Mouse (Mus musculus): ENCODE measurements around the gene Ncoa5. TPM values are rescaled to one million over a fixed set of nuclear protein-coding genes. Genes with fewer than 3 reads are reported as not detected.

Ncoa5 gene
- polyA plus RNA-seq, 1 experiment from 2014 or later: 48.7 TPM

DNA sequence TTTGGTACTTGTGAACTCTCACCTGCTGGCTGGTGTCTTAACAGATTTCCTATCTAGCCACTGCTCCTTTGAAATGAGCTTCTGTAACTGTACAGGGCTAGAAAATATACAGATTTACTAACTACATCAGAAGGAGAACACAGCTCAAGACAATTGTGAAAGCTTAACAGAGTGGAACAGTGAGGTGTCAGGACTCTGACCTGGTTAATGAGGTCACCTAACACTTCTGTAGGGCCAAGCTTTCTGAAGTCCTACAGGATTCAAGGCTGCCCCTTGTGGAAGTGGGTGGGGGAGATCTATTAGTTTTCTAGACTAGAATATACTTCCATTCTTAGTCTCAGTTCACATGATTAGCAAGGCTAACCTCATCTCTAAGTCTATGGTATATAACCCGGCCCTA is 26.7 kb downstream of the Ncoa5 start:
- DNase-seq (ENCODE audit: low spot score) (no peak), ATAC-seq (ENCODE audit: low read depth) (no peak)
- H3K36me3 ChIP-seq (ENCODE audit: control insufficient read depth, insufficient read depth, low read length): peaks cover 100% of the 10 kb centered on the region
- no peak overlapping the region for H3K4me2 ChIP-seq (ENCODE audit: low read depth, low read length)
- no peaks in the 10 kb centered on the region for H3K9me3 ChIP-seq (ENCODE audit: control insufficient read depth, low read length)
- no peaks in the 10 kb centered on the region for H3K4me1 ChIP-seq (ENCODE audit: control insufficient read depth, insufficient read depth, low read length)
- WGBS: 100% methylated on average over 1 of the region's 1 CpGs
- no peak overlapping the region for H3K4me3 ChIP-seq (ENCODE audit: low read depth, low read length)
- H3K27ac ChIP-seq (replicated peaks; ENCODE audit: low read depth, low read length): no peak overlapping the region
- H3K27me3 ChIP-seq (replicated peaks; ENCODE audit: control insufficient read depth, insufficient read depth, low read length): no peaks in the 10 kb centered on the region
- H3K9ac ChIP-seq (ENCODE audit: low read depth, low read length): no peak overlapping the region

DNA sequence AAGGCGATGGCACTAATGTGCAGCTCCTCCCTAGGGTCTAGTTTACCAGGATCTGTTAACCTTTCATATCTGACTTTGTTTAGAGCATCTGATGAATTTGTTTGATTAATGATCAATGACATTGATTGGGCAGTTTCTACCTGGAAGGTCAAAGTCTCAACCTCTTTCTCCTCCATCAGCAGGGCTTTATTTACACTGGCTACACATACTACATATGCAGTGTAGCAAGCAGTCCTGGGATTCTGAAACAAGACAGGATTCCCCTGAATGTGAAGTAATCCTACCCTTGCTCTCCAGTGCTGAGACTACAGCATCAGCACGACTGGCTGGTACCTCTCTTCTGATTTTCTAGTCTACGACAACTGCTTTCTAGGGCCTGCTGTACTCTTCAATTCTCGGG is 27.9 kb downstream of the Ncoa5 start:
- no peak overlapping the region for H3K4me3 ChIP-seq (ENCODE audit: low read depth, low read length)
- no peak for ATAC-seq (ENCODE audit: low read depth)
- H3K27me3 ChIP-seq (replicated peaks; ENCODE audit: control insufficient read depth, insufficient read depth, low read length): no peaks in the 10 kb centered on the region
- H3K36me3 ChIP-seq (ENCODE audit: control insufficient read depth, insufficient read depth, low read length): peaks cover 100% of the 10 kb centered on the region
- H3K9me3 ChIP-seq (ENCODE audit: control insufficient read depth, low read length): no peaks in the 10 kb centered on the region
- WGBS: 93% methylated on average over 4 of the region's 4 CpGs
- H3K4me1 ChIP-seq (ENCODE audit: control insufficient read depth, insufficient read depth, low read length): no peaks in the 10 kb centered on the region
- no peak overlapping the region for H3K27ac ChIP-seq (replicated peaks; ENCODE audit: low read depth, low read length)
- no peak overlapping the region for H3K4me2 ChIP-seq (ENCODE audit: low read depth, low read length)
- H3K9ac ChIP-seq (ENCODE audit: low read depth, low read length): no peak overlapping the region
- DNase-seq (ENCODE audit: low spot score): no peak

DNA sequence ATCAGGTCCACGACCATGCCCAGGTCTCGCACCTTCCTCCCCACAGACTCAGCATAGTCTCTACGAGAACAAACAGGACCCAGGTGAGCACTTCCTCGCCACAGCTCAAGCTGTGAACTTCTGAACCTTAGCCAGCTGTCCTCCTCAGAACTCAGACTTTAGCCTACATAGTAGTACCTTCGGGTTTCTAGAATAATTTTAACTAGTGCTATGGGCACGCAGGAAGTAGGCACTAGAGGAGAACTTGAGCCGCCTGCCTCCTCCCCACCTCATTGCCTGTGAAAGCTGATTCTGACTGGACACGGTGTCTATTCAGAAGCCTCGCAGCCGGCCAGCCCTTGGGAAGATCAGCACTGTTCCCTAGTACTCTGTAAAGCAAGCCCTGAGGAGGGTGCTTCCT is 30.4 kb downstream of the Ncoa5 start:
- Histone ChIP-seq H3K9ac (ENCODE audit: low read depth, low read length) (no peak overlapping the region), H3K9me3 (ENCODE audit: control insufficient read depth, low read length) (no peaks in the 10 kb centered on the region), H3K4me1 (ENCODE audit: control insufficient read depth, insufficient read depth, low read length) (no peaks in the 10 kb centered on the region), H3K4me3 (ENCODE audit: low read depth, low read length) (no peak overlapping the region), H3K27me3 (replicated peaks; ENCODE audit: control insufficient read depth, insufficient read depth, low read length) (no peaks in the 10 kb centered on the region), H3K36me3 (ENCODE audit: control insufficient read depth, insufficient read depth, low read length) (peaks cover 100% of the 10 kb centered on the region), H3K27ac (replicated peaks; ENCODE audit: low read depth, low read length) (no peak overlapping the region), H3K4me2 (ENCODE audit: low read depth, low read length) (no peak overlapping the region)
- DNase-seq (ENCODE audit: low spot score) (no peak), ATAC-seq (ENCODE audit: low read depth) (no peak)
- 88% methylated on average over 10 of the region's 10 CpGs for WGBS

DNA sequence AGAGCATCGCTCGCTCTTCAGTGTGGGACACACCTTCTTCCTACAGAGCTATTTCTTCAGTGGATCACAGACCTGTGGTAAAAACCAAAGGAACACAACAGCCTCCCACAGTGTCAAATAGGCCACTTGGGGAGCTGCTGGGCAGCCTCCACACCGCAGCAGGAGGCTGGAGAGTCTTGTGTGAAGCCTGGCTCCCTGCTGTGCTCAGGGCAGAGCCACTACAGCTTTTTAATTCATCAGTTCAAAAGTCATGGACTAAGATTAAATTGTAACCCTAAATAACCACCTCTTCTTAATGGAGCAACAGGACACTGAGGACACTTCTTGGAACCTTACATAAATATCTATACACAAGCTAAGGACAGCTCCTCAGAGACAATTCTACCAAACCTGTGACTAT is 31.6 kb downstream of the Ncoa5 start:
- Histone ChIP-seq H3K4me1 (ENCODE audit: control insufficient read depth, insufficient read depth, low read length) (peaks cover 3% of the 10 kb centered on the region; the same call in 1 of the 2 replicates), H3K9me3 (ENCODE audit: control insufficient read depth, low read length) (no peaks in the 10 kb centered on the region), H3K27me3 (replicated peaks; ENCODE audit: control insufficient read depth, insufficient read depth, low read length) (peaks cover 11% of the 10 kb centered on the region), H3K4me3 (ENCODE audit: low read depth, low read length) (no peak overlapping the region), H3K4me2 (ENCODE audit: low read depth, low read length) (no peak overlapping the region), H3K9ac (ENCODE audit: low read depth, low read length) (no peak overlapping the region), H3K36me3 (ENCODE audit: control insufficient read depth, insufficient read depth, low read length) (peaks cover 94% of the 10 kb centered on the region), H3K27ac (replicated peaks; ENCODE audit: low read depth, low read length) (no peak overlapping the region)
- DNase-seq (ENCODE audit: low spot score): no peak
- no peak for ATAC-seq (ENCODE audit: low read depth)
- WGBS: 85% methylated on average over 3 of the region's 3 CpGs

DNA sequence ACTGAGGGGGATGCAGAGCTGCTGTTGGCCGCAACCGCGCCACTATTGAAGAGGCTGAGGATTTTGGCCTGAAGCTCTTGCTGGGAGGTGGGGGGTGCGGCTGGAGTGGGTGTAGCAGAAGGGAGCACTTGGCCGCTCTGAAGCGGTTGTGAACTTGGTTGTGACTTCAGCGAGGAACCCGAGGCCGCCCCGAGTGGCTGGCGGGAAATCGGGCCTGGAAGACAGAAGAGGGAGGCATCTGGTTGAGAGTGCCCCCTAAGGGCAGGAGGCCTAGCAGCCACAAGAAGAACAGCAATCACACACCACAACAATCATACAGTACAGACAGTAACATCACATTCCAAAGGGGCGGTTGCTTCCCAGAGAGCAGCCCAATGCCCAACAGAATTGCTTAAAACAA is 32.7 kb downstream of the Ncoa5 start:
- Histone ChIP-seq H3K36me3 (ENCODE audit: control insufficient read depth, insufficient read depth, low read length) (peaks cover 83% of the 10 kb centered on the region), H3K4me2 (ENCODE audit: low read depth, low read length) (no peak overlapping the region), H3K4me3 (ENCODE audit: low read depth, low read length) (no peak overlapping the region), H3K9me3 (ENCODE audit: control insufficient read depth, low read length) (no peaks in the 10 kb centered on the region), H3K27ac (replicated peaks; ENCODE audit: low read depth, low read length) (no peak overlapping the region), H3K4me1 (ENCODE audit: control insufficient read depth, insufficient read depth, low read length) (peaks cover 6% of the 10 kb centered on the region; the same call in 1 of the 2 replicates), H3K9ac (ENCODE audit: low read depth, low read length) (no peak overlapping the region), H3K27me3 (replicated peaks; ENCODE audit: control insufficient read depth, insufficient read depth, low read length) (peaks cover 23% of the 10 kb centered on the region)
- no peak for DNase-seq (ENCODE audit: low spot score)
- WGBS: 92% methylated on average over 13 of the region's 13 CpGs
- ATAC-seq (ENCODE audit: low read depth): no peak

DNA sequence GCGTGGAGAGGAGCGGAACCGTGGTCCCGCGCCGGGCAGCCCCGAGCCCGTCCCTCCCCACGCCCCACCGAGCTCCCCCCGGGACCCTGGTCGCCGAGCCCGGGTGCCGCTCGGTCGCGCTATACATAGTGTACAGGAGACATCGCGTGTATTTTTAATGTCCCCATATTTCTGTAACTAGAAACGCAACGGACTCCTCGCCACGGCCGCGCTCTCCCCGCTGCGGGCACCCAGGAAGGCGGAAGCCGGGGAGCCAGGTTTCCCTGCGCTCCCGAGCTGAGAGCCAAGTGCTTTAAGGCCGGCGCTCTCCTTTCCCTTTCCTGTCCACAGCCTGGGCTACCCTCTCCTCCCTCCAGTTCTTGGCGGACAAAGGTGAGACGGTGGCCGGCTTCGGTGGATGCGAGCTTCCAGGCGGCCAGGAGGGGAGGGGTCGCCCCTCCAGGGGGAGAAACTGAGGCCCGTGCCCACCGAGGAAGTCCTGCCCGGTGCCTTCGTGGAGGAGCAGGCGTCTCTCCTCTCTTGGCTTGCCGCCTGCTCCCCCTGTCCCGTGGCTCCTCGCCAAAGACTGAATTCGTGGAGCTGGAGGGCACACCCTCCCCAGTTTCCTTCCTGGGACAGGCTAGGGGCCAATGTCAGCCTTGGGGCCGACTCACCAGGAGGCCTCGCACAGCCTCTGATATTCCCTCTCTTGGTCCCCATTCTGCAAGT is 36.8 kb downstream of the Ncoa5 start:
- Histone ChIP-seq H3K27me3 (replicated peaks; ENCODE audit: control insufficient read depth, insufficient read depth, low read length) (peaks cover 42% of the 10 kb centered on the region), H3K4me1 (ENCODE audit: control insufficient read depth, insufficient read depth, low read length) (peaks cover 6% of the 10 kb centered on the region; the same call in 1 of the 2 replicates)
- 0 out of 2 replicates have a peak, but pooled peaks have one; percentile 17 for ATAC-seq (ENCODE audit: low read depth)

DNA sequence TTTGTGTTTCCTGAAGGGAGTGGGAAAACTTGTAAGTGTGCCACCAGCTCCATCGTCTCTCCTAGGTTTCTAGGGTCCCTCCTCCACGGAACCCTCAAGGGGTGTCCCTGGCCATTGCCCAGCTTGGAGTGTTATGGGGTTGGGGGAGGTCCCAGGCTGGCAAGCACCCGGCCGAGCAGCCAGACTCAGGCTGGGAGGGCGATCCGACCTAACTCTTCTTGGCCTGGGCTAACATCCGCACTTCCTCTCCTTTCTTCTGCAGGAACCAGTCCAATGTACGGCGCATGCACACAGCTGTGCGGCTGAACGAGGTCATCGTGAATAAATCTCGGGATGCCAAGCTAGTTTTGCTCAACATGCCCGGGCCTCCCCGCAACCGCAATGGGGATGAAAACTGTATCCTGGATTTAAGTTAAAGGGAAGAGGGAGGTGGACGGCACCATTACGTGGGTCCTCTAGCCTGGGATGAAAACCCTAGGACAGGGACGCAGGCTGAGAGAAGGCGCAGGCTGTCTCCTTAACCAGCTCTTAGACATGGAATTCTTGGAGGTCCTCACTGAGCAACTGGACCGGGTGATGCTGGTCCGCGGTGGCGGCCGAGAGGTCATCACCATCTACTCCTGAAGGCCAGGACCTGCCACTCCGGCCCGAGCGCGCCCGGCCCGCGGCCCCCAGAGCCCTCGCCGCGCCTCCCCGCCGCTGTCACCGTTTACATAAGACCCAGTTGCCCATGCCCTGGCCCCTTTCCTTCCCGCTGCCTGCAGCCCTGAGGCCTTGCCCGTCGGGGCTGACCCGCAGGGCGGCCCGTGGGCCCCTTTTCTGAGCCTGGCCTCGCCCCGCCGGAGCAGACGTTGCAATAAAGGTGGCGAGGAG is 37.6 kb downstream of the Ncoa5 start:
- Histone ChIP-seq H3K4me3 (ENCODE audit: low read depth, low read length) (peak overlapping the region; percentile 39), H3K4me2 (ENCODE audit: low read depth, low read length) (peak overlapping the region; percentile 72), H3K36me3 (ENCODE audit: control insufficient read depth, insufficient read depth, low read length) (peaks cover 34% of the 10 kb centered on the region), H3K27me3 (replicated peaks; ENCODE audit: control insufficient read depth, insufficient read depth, low read length) (peaks cover 42% of the 10 kb centered on the region), H3K9me3 (ENCODE audit: control insufficient read depth, low read length) (no peaks in the 10 kb centered on the region), H3K27ac (replicated peaks; ENCODE audit: low read depth, low read length) (no peak overlapping the region), H3K4me1 (ENCODE audit: control insufficient read depth, insufficient read depth, low read length) (peaks cover 6% of the 10 kb centered on the region; the same call in 1 of the 2 replicates), H3K9ac (ENCODE audit: low read depth, low read length) (peak overlapping the region; percentile 56)
- WGBS: 9% methylated on average over 42 of the region's 49 CpGs
- 0 out of 2 replicates have a peak, but pooled peaks have one; percentile 9 for ATAC-seq (ENCODE audit: low read depth)
- peak; percentile 14 for DNase-seq (ENCODE audit: low spot score)

More for the DNA sequence above, 36.8 kb downstream of the Ncoa5 start:
- H3K36me3 ChIP-seq (ENCODE audit: control insufficient read depth, insufficient read depth, low read length): peaks cover 42% of the 10 kb centered on the region
- H3K4me2 ChIP-seq (ENCODE audit: low read depth, low read length): peak overlapping the region; percentile 72
- DNase-seq (ENCODE audit: low spot score): peak; percentile 29
- peak overlapping the region; percentile 56 for H3K9ac ChIP-seq (ENCODE audit: low read depth, low read length)
- WGBS: 3% methylated on average over 27 of the region's 52 CpGs
- H3K4me3 ChIP-seq (ENCODE audit: low read depth, low read length): peak overlapping the region; percentile 39
- no peaks in the 10 kb centered on the region for H3K9me3 ChIP-seq (ENCODE audit: control insufficient read depth, low read length)
- no peak overlapping the region for H3K27ac ChIP-seq (replicated peaks; ENCODE audit: low read depth, low read length)

DNA sequence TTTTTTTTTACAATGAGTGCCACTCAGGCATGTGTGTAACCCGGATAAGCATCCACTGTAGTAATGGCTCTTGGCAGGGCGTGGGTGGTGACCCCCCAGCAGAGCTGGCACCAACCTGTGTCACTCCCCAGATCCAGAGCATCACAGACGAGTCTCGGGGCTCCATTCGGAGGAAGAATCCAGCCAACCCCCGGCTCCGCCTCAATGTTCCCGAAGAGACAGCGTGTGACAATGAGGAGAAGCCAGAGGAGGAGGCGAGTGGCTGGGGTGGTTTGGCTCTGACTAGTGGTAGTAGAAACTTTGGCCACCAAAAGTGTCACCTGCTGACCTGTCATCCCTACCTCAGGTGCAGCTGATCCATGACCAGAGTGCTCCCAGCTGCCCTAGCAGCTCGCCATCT is 38.7 kb downstream of the Ncoa5 start:
- Histone ChIP-seq H3K27me3 (replicated peaks; ENCODE audit: control insufficient read depth, insufficient read depth, low read length) (peaks cover 42% of the 10 kb centered on the region), H3K4me3 (ENCODE audit: low read depth, low read length) (no peak overlapping the region), H3K9me3 (ENCODE audit: control insufficient read depth, low read length) (no peaks in the 10 kb centered on the region), H3K9ac (ENCODE audit: low read depth, low read length) (no peak overlapping the region), H3K4me1 (ENCODE audit: control insufficient read depth, insufficient read depth, low read length) (peaks cover 6% of the 10 kb centered on the region; the same call in 1 of the 2 replicates), H3K36me3 (ENCODE audit: control insufficient read depth, insufficient read depth, low read length) (peaks cover 23% of the 10 kb centered on the region), H3K4me2 (ENCODE audit: low read depth, low read length) (no peak overlapping the region), H3K27ac (replicated peaks; ENCODE audit: low read depth, low read length) (no peak overlapping the region)
- ATAC-seq (ENCODE audit: low read depth): no peak
- no peak for DNase-seq (ENCODE audit: low spot score)
- WGBS: 73% methylated on average over 11 of the region's 11 CpGs
